Mouse (Mus musculus) MEL (cell line): Measurements from ENCODE around the gene Car6. TPM values are rescaled to one million over a fixed set of nuclear protein-coding genes. Genes with fewer than 3 reads are reported as not detected.
A peak's percentile ranks its signal among the peaks of the same experiment; 100 is the strongest.

ENCODE experiments used
- DNase-seq: peaks from one replicate; pipeline ENCODE4 v3.0.0; 2011; ENCODE audit warnings: low read depth, low spot score
- H3K27ac ChIP-seq: 2 replicates; pipeline ENCODE4 v1.5.1; 2012; ENCODE audit warnings: low read depth, mild to moderate bottlenecking, control low read depth, low read length, moderate library complexity; ENCODE audit not compliant: control insufficient read depth
- H3K27me3 ChIP-seq, 2 experiments: fragments of 150-350 bp in 1 of 2; sonication (generic) in 1 of 2; 2 replicates each; pipeline ENCODE4 v1.6.1; 2012; ENCODE audit warnings: low read length in 2 of 2, mild to moderate bottlenecking in 2 of 2, improper control_type of control experiment in 1 of 2, moderate library complexity in 1 of 2; ENCODE audit not compliant: insufficient read depth in 2 of 2, control insufficient read depth in 1 of 2
- H3K36me3 ChIP-seq, 2 experiments: 2 replicates each; pipeline ENCODE4 v1.6.1; 2012 to 2014; ENCODE audit warnings: low read length in 2 of 2, improper control_type of control experiment in 1 of 2, inconsistent platforms in 1 of 2, mild to moderate bottlenecking in 1 of 2; ENCODE audit not compliant: insufficient read depth in 2 of 2, control insufficient read depth in 1 of 2
- H3K4me1 ChIP-seq, 2 experiments: fragments of 150-350 bp in 1 of 2; sonication (generic) in 1 of 2; 2 replicates each; pipeline ENCODE4 v1.6.1; 2012; ENCODE audit warnings: low read length in 2 of 2, improper control_type of control experiment in 1 of 2, mild to moderate bottlenecking in 1 of 2; ENCODE audit not compliant: insufficient read depth in 2 of 2, control insufficient read depth in 1 of 2
- H3K4me3 ChIP-seq, 2 experiments: fragments of 150-350 bp in 1 of 2; sonication (generic) in 1 of 2; 2 replicates each; pipeline ENCODE4 v1.5.1; 2012; ENCODE audit warnings: low read depth in 2 of 2, low read length in 2 of 2, mild to moderate bottlenecking in 2 of 2, moderate library complexity in 2 of 2, control low read depth in 1 of 2, improper control_type of control experiment in 1 of 2; ENCODE audit not compliant: control insufficient read depth in 1 of 2, insufficient read depth in 1 of 2
- H3K79me2 ChIP-seq: 2 replicates; pipeline ENCODE4 v1.6.1; 2012; ENCODE audit warnings: mild to moderate bottlenecking, low read length, moderate library complexity; ENCODE audit not compliant: control insufficient read depth, poor library complexity, insufficient read depth
- H3K9ac ChIP-seq: 2 replicates; pipeline ENCODE4 v1.6.1; 2012; ENCODE audit warnings: low read depth, mild to moderate bottlenecking, control low read depth, low read length, moderate library complexity; ENCODE audit not compliant: control insufficient read depth, poor library complexity, severe bottlenecking
- H3K9me3 ChIP-seq: fragments of 150-350 bp; sonication (generic); replicated peaks from 2 replicates; pipeline ENCODE4 v1.6.1; 2012; ENCODE audit warnings: mild to moderate bottlenecking, low read length, improper control_type of control experiment, moderate library complexity; ENCODE audit not compliant: insufficient read depth
- CHD2 ChIP-seq: IDR thresholded peaks from 2 replicates; pipeline ENCODE4 v1.6.1; 2011; ENCODE audit warnings: low read length, improper control_type of control experiment
- E2F4 ChIP-seq: IDR thresholded peaks from 2 replicates; pipeline ENCODE4 v1.6.1; 2011; ENCODE audit warnings: low read depth, low read length, improper control_type of control experiment, borderline replicate concordance
- ELF1 ChIP-seq: IDR thresholded peaks from 2 replicates; pipeline ENCODE4 v1.6.1; 2014; ENCODE audit warnings: low read depth, mild to moderate bottlenecking, inconsistent platforms, low read length, improper control_type of control experiment, moderate library complexity
- ETS1 ChIP-seq: IDR thresholded peaks from 2 replicates; pipeline ENCODE4 v1.6.1; 2012; ENCODE audit warnings: low read depth, mild to moderate bottlenecking, inconsistent platforms, low read length, improper control_type of control experiment, moderate library complexity
- GATA1 ChIP-seq: IDR thresholded peaks from 2 replicates; pipeline ENCODE4 v1.6.1; 2011; ENCODE audit warnings: low read depth, low read length, improper control_type of control experiment
- HCFC1 ChIP-seq: IDR thresholded peaks from 2 replicates; pipeline ENCODE4 v1.6.1; 2012; ENCODE audit warnings: low read depth, mild to moderate bottlenecking, inconsistent platforms, low read length, improper control_type of control experiment, moderate library complexity
- JUND ChIP-seq: IDR thresholded peaks from 2 replicates; pipeline ENCODE4 v1.6.1; 2011; ENCODE audit warnings: low read depth, mild to moderate bottlenecking, improper control_type of control experiment, low read length
- MAFK ChIP-seq: IDR thresholded peaks from 2 replicates; pipeline ENCODE4 v1.6.1; 2011; ENCODE audit warnings: low read depth, mild to moderate bottlenecking, low read length, improper control_type of control experiment, borderline replicate concordance
- MAX ChIP-seq: IDR thresholded peaks from 2 replicates; pipeline ENCODE4 v1.6.1; 2011; ENCODE audit warnings: low read length, improper control_type of control experiment
- MAZ ChIP-seq: IDR thresholded peaks from 2 replicates; pipeline ENCODE4 v1.6.1; 2012; ENCODE audit warnings: low read depth, mild to moderate bottlenecking, inconsistent platforms, low read length, improper control_type of control experiment
- MXI1 ChIP-seq: IDR thresholded peaks from 2 replicates; pipeline ENCODE4 v1.6.1; 2011; ENCODE audit warnings: mild to moderate bottlenecking, low read depth, low read length, improper control_type of control experiment
- MYC ChIP-seq: IDR thresholded peaks from 2 replicates; pipeline ENCODE4 v1.6.1; 2011; ENCODE audit warnings: low read depth, mild to moderate bottlenecking, low read length, improper control_type of control experiment, moderate library complexity
- NELFE ChIP-seq: IDR thresholded peaks from 2 replicates; pipeline ENCODE4 v1.6.1; 2011; ENCODE audit warnings: low read depth, low read length, improper control_type of control experiment
- NRF1 ChIP-seq: IDR thresholded peaks from 2 replicates; pipeline ENCODE4 v1.6.1; 2014; ENCODE audit warnings: low read depth, mild to moderate bottlenecking, inconsistent platforms, low read length, improper control_type of control experiment, moderate library complexity; ENCODE audit not compliant: poor library complexity, insufficient read depth, severe bottlenecking
- POLR2A ChIP-seq, 2 experiments: IDR thresholded peaks; 2 replicates each; pipeline ENCODE4 v1.6.1; 2011 to 2012; ENCODE audit warnings: low read length in 2 of 2, mild to moderate bottlenecking in 2 of 2, control low read depth in 1 of 2, improper control_type of control experiment in 1 of 2, low read depth in 1 of 2, moderate library complexity in 1 of 2; ENCODE audit not compliant: control insufficient read depth in 1 of 2, insufficient read depth in 1 of 2, poor library complexity in 1 of 2
- POLR2AphosphoS2 ChIP-seq: IDR thresholded peaks from 2 replicates; pipeline ENCODE4 v1.6.1; 2011; ENCODE audit warnings: low read length, improper control_type of control experiment
- POLR2AphosphoS5 ChIP-seq: IDR thresholded peaks from 2 replicates; pipeline ENCODE4 v1.6.1; 2012; ENCODE audit warnings: low read depth, borderline replicate concordance, mild to moderate bottlenecking, inconsistent platforms, low read length, moderate library complexity, mixed read lengths
- RCOR1 ChIP-seq: IDR thresholded peaks from 2 replicates; pipeline ENCODE4 v1.6.1; 2012; ENCODE audit warnings: low read depth, mild to moderate bottlenecking, inconsistent platforms, low read length, improper control_type of control experiment
- SIN3A ChIP-seq: IDR thresholded peaks from 2 replicates; pipeline ENCODE4 v1.6.1; 2012; ENCODE audit warnings: low read length, improper control_type of control experiment, inconsistent platforms
- USF1 ChIP-seq: IDR thresholded peaks from 2 replicates; pipeline ENCODE4 v1.6.1; 2014; ENCODE audit warnings: low read depth, mild to moderate bottlenecking, inconsistent platforms, low read length, improper control_type of control experiment, moderate library complexity
- USF2 ChIP-seq, 2 experiments: IDR thresholded peaks; 2 replicates each; pipeline ENCODE4 v1.6.1; 2011 to 2012; ENCODE audit warnings: improper control_type of control experiment in 2 of 2, low read length in 2 of 2, borderline replicate concordance in 1 of 2, inconsistent platforms in 1 of 2, low read depth in 1 of 2, mild to moderate bottlenecking in 1 of 2; ENCODE audit not compliant: insufficient read depth in 1 of 2
- ZC3H11A ChIP-seq: IDR thresholded peaks from 2 replicates; pipeline ENCODE4 v1.6.1; 2012; ENCODE audit warnings: low read depth, mild to moderate bottlenecking, inconsistent platforms, low read length, improper control_type of control experiment
- ZKSCAN1 ChIP-seq: IDR thresholded peaks from 2 replicates; pipeline ENCODE4 v1.6.1; 2012; ENCODE audit warnings: low read depth, mild to moderate bottlenecking, inconsistent platforms, low read length, improper control_type of control experiment, moderate library complexity
- ZNF384 ChIP-seq: IDR thresholded peaks from 2 replicates; pipeline ENCODE4 v1.6.1; 2012; ENCODE audit warnings: low read depth, mild to moderate bottlenecking, inconsistent platforms, low read length, improper control_type of control experiment
- polyA plus RNA-seq, 2 experiments: library from polyadenylated mRNA; stranded (reverse) in 1 of 2; unstranded in 1 of 2; fragments of >175 nt in 1 of 2; fragments of >200 nt in 1 of 2; gene quantifications; 2 replicates each; pipeline versions ENCODE4 v1.2.1 to v1.2.4; 2012; ENCODE audit warnings: low replicate concordance in 2 of 2, low read depth in 1 of 2; ENCODE audit not compliant: insufficient read length in 2 of 2, insufficient read depth in 1 of 2, missing spikeins in 1 of 2
- total RNA-seq: library from RNA; depleted of rRNA; stranded (reverse); fragments of 300-350 nt; gene quantifications from 2 replicates; pipeline ENCODE4 v1.2.3, GENCODE M21; 2012

Gene Car6
- total and polyA plus RNA-seq, 3 experiments: 0.19 TPM; not detected in 2

DNA sequence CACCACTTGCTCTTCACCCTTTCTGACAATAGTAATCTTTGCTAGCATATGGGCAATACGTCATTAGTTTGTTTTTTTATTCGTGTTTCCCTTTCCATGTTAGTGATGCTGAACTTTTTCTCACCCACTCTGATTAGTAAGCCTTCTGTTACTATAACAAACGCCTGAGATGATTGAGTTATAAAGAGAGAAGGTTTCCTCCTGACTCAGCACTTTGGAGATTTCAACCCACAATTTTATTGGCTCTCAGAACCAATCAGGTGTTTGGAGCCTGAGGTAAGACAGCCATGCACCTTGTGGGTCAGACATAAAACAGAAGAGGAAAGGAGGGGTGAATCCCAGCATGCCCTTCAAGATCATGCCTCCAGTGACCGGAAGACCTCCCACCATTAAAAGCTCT is 22.7 kb upstream of the Car6 start:
- H3K27me3 ChIP-seq: no peaks in the 10 kb centered on the region
- no peak for DNase-seq

DNA sequence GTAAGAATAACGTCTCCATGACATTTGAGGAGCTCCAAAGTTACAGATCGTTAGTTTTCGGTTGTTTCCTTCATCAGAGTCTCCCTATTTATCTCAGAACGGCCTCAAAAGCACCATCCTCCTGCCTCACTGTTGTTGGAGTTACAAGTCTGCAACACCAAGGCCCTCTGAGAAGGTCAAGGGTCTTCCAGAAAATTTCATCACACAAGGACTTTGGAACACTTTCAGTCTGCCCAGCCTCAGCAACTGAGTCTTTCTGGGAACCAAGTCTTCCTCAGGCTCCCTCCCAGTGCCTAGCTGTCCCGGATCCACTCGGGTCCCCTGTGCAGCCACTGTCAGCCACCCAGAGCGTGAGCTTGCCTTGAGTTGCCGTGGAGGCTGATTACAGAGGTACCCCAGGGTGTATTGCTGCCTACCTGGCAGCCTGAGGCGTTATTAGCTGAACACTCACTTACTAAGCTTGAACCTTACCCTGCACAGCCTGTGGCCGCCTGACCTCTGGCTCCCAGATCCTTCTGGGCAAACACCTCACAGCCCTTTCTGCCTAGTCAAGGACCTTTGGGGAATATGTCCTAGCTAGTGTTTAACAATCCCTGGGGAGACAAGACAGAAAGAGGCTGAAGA is 20.0 kb upstream of the Car6 start:
- DNase-seq: no peak
- no peaks in the 10 kb centered on the region for H3K79me2 ChIP-seq
- peaks cover 0 to 8% of the 10 kb centered on the region in 2 experiments; a peak in 2 of 4 replicates for H3K4me1 ChIP-seq
- H3K36me3 ChIP-seq: no peaks in the 10 kb centered on the region; a peak in 1 of 4 replicates
- peak overlapping the region; percentile 50 to 56 for H3K4me3 ChIP-seq
- no peak overlapping the region for H3K27ac ChIP-seq
- H3K27me3 ChIP-seq: no peaks in the 10 kb centered on the region
- no peaks in the 10 kb centered on the region for H3K9me3 ChIP-seq
- TF ChIP-seq ZC3H11A: no peak
- TF ChIP-seq MXI1: peak; percentile 18; the same call in 1 of the 2 replicates
- TF ChIP-seq RCOR1: no peak
- TF ChIP-seq, all 39 proteins: peak for 1
- H3K9ac ChIP-seq: peak overlapping the region; percentile 61

More for the DNA sequence above, 22.7 kb upstream of the Car6 start:
- Histone ChIP-seq H3K9me3 (no peaks in the 10 kb centered on the region), H3K79me2 (no peaks in the 10 kb centered on the region), H3K36me3 (peaks cover 0 to 2% of the 10 kb centered on the region in 2 experiments; a peak in 2 of 4 replicates), H3K27ac (no peak overlapping the region), H3K9ac (no peak overlapping the region), H3K4me1 (peaks cover 0 to 5% of the 10 kb centered on the region in 2 experiments; a peak in 1 of 4 replicates), H3K4me3 (no peak overlapping the region)
- TF ChIP-seq MXI1 (no peak), MAFK (0 out of 2 replicates have a peak, but pooled peaks have one; percentile 44)

DNA sequence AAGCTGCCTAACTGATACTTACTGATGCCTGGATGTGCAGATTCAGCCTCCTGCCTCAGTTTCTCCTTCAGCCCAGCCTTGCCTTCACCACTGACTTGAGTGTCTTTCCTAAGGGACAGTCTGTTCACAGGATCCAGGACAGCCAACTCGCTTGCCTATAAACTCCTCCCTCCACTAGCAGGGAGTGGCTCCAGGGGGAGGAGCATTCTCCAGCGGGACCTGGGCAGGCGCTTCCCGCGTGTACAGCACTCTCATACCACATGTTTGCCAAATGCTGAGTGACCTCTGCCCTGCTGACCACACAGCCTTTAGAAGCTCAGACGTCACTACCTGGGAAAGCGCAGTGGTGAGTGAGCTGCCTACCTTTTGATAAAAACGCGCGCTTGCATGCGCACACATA is 19.5 kb upstream of the Car6 start:
- peak overlapping the region; percentile 50 to 56 for H3K4me3 ChIP-seq
- peak; percentile 78 for DNase-seq
- H3K27me3 ChIP-seq: no peaks in the 10 kb centered on the region
- peak overlapping the region; percentile 61 for H3K9ac ChIP-seq
- no peaks in the 10 kb centered on the region for H3K79me2 ChIP-seq
- no peaks in the 10 kb centered on the region; a peak in 1 of 4 replicates for H3K36me3 ChIP-seq
- no peaks in the 10 kb centered on the region for H3K9me3 ChIP-seq
- H3K4me1 ChIP-seq: peaks cover 0 to 8% of the 10 kb centered on the region in 2 experiments; a peak in 2 of 4 replicates
- no peak overlapping the region for H3K27ac ChIP-seq
- TF ChIP-seq HCFC1 (no peak), GATA1 (no peak), USF1 (no peak), ETS1 (no peak), NELFE (peak; percentile 55), JUND (no peak), POLR2AphosphoS2 (0 out of 2 replicates have a peak, but pooled peaks have one; percentile 43), MAZ (no peak), POLR2AphosphoS5 (no peak), SIN3A (0 out of 2 replicates have a peak, but pooled peaks have one; percentile 27), USF2 (IDR thresholded peaks at IDR 0.05; ENCODE audit: borderline replicate concordance in 1 of 2, insufficient read depth in 1 of 2, low read depth in 1 of 2, low read length in 2 of 2) (no peak), E2F4 (no peak), MXI1 (peak; percentile 78), CHD2 (no peak), MYC (peak; percentile 64; the same call in 1 of the 2 replicates), ZNF384 (no peak), NRF1 (no peak), MAX (peak; percentile 69; the same call in 1 of the 2 replicates), POLR2A (IDR thresholded peaks at IDR 0.05; ENCODE audit: control insufficient read depth in 1 of 2, insufficient read depth in 1 of 2, low read depth in 1 of 2, low read length in 2 of 2, poor library complexity in 1 of 2) (peak in 1 of 2 experiments; percentile 60; a peak in 2 of 4 replicates), ZKSCAN1 (no peak), ELF1 (no peak)
